23 mouse cellular contexts compared by ENCODE assay signal in the genomic region with DNA sequence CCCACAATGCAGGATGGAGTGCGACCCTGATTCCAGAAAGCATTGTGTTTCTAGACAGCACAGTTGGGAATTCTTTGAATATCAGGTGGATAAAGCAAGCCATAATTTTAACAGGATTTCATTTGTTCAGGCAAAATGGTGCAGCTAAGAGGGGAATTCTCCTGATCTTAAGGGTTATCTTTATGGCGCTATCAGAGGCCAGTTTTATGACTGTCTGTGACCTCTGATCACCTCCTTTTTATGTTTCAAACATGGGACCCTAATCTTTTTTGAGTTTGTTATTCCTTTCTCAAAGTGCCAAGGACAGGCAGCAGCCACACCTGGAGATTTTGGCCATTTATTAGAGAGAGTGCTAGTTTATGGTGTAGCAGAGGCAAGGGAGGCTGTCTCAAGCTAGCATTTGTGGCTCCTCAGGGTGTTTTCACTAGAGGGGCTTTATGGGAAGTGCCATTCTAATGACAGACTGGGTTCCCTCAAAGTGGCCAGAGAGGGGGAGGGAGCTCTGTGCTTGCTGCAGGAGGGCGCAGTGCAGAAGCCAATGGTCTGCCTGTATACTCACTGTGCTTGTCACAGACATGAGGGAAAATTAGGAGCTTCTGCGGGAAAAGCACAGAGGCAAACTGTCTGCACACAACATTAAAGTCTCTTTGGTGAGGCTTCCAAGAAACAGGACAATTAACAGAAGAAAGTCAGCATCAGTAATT. TPM values are rescaled to one million over a fixed set of nuclear protein-coding genes. Genes with fewer than 3 reads are reported as not detected.
"Had no signal": no experiment of that assay in that cellular context is flagged by ENCODE, and none has a peak within 500 bp of the region (broad histone marks: within the 10 kb centered on the region; RNA-seq: fewer than 3 reads in every experiment).

No protein-coding gene starts in this region.

- H3K27ac ChIP-seq: lung, embryonic 15.5 days; macrophage; midbrain, embryonic 13.5 days; midbrain, embryonic 15.5 days; neural tube, embryonic 12.5 days had no signal

- H3K4me2 ChIP-seq: lung, embryonic 15.5 days; midbrain, embryonic 11.5 days; midbrain, embryonic 13.5 days; midbrain, embryonic 15.5 days; neural tube, embryonic 12.5 days had no signal

- H3K4me1 ChIP-seq: lung, embryonic 15.5 days; megakaryocyte, embryonic 14.5 days; midbrain, embryonic 15.5 days had no signal

- H3K9me3 ChIP-seq: lung, embryonic 15.5 days; midbrain, embryonic 13.5 days; midbrain, embryonic 15.5 days; neural tube, embryonic 12.5 days had no signal

- H3K36me3 ChIP-seq: lung, embryonic 15.5 days; midbrain, embryonic 13.5 days; midbrain, embryonic 15.5 days; neural tube, embryonic 12.5 days had no signal

- H3K9ac ChIP-seq: liver, postnatal 0 days; lung, embryonic 15.5 days; midbrain, embryonic 13.5 days; midbrain, embryonic 15.5 days; neural tube, embryonic 12.5 days had no signal

- DNase-seq: liver, postnatal 0 days; lung, adult 2 months; lung, postnatal 14 days; lung, postnatal 36 days; right cerebral cortex, postnatal 25 days; right cerebral cortex, postnatal 4 days; spleen, adult 18-20 months; thymus, adult 18-20 months; thymus, postnatal 14 days; thymus, postnatal 36 days had no signal

- H3K4me3 ChIP-seq: lung, embryonic 15.5 days; megakaryocyte, embryonic 14.5 days; midbrain, embryonic 13.5 days; midbrain, embryonic 15.5 days; neural tube, embryonic 12.5 days had no signal

- H3K27me3 ChIP-seq: lung, embryonic 15.5 days; megakaryocyte, embryonic 14.5 days; midbrain, embryonic 13.5 days; midbrain, embryonic 15.5 days; neural tube, embryonic 12.5 days had no signal

- ATAC-seq: liver, postnatal 0 days; lung, postnatal 0 days; midbrain, embryonic 13.5 days; midbrain, embryonic 15.5 days had no signal

RNA-seq across cellular contexts. Expression of a gene that starts 30.6 kb away (rescaled TPM):
- polyA plus RNA-seq: liver, postnatal 0 days; lung, adult 2 months; lung, embryonic 15.5 days; lung, postnatal 0 days; macrophage; midbrain, embryonic 11.5 days; midbrain, embryonic 13.5 days; midbrain, embryonic 15.5 days; neural tube, embryonic 12.5 days; neural tube, embryonic 14.5 days; small intestine, adult 2 months; stomach, embryonic 14.5 days; stomach, embryonic 16.5 days; thymus, postnatal 0 days had no signal
